Mouse (Mus musculus) embryo, embryonic 11.5 days (tissue): ENCODE results near the gene Sys1.
A peak's percentile ranks its signal among the peaks of the same experiment; 100 is the strongest.

Experiments used
- DNase-seq: peaks from one replicate; pipeline ENCODE4 v3.0.0-alpha.2; 2012; ENCODE audit warnings: low read depth, low spot score

The Sys1 gene

DNA sequence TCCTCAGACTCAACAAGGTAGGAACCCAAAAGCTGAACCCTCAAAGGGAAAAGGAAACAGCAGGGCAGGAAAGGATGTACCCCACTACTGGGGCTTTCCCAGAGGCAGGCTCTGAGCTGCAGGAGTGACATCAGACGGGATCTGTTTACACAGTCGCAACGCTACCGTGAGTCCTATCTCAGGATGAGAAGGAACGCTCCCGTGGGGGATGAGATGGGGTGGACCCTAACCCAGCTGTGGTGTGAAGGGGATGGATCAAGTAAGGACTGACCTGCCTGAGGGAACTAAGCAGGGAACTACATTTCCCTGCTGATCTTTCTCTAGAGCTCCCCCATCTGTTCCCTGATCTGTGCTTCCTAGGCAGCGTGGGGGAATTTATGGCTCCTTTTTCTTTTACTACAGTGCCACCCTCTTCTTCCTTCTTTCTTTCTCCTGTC, at the start of gene Sys1:
Gene Sys1 (plus strand): TSS at position 101 of the 437 bp plus-strand sequence.
- DNase-seq = no peak

DNA sequence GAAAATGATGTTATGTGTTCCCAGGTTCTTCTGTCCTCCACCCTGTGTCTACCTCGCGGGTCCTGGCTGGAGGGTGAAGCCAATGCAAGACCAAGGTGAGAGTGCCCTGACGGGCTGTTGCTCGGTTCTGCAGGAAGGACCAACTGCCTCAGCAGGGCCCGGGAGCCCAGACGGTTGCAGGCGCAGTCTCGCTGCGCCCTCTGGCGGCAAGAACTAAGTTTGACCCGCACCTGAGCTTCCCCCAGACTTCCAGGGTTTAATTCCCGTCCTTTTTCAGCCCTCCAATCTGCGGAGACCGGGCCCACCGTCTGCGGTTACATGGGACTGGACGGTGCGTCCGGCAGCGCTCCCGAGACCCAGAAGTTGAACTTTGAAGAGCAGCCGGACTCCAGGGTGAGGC, 49.1 kb upstream of the Sys1 start:
- peak; percentile 75 for DNase-seq

DNA sequence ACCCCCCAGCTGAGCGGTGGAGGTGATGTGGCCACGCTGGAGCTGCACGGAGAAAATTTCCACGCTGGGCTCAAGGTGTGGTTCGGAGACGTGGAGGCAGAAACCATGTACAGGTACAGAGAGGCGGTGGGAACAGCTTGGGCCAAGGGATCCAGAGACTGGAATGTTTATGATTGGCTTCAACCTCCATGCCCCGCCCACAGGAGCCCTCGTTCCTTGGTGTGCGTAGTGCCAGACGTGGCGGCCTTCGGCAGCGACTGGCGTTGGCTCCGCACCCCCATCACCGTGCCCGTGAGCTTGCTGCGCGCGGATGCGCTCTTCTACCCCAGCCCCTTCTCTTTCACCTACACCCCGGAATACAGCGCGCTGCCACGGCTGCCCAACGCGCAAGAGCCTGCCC, 42.6 kb upstream of the Sys1 start:
- no peak for DNase-seq

DNA sequence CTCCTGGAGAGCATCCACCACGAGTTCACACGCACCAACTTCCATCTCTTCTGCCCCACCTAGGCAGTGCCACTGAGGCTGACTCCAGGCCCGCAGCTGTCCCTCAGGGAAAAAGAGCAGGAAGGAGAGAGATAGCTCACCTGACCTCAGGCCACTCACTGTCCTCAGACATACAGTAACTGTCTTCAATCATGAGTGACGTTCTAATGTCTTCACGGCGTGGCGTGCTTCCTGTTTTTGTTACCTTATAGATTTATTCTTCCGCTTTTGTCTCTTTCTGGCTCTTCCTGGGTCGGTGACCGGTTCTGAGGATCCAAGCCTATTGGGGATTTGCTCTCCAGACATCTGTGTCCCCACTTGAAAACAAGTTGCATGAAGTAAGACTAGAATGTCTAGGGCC, 42.2 kb upstream of the Sys1 start:
- DNase-seq = no peak

DNA sequence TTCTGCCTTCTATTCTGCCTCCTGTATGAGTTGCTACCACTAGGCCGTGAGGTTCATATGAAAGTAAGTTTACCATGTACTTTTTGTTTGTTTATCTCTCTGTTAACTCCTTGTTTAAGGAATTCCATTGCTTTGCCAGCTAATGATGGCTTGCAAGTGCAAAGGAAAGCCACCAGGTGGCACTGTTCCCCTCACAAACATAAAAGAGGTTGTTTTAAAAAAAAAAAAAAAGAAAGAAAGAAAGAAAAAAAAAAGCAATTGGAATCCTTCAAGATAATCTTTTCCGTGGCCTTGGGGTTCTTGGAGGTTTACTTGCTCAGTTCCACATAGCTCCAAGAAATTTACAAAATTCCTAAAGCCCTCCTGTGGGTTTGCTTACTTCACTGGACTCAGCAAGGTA, 39.6 kb upstream of the Sys1 start:
- DNase-seq = no peak

DNA sequence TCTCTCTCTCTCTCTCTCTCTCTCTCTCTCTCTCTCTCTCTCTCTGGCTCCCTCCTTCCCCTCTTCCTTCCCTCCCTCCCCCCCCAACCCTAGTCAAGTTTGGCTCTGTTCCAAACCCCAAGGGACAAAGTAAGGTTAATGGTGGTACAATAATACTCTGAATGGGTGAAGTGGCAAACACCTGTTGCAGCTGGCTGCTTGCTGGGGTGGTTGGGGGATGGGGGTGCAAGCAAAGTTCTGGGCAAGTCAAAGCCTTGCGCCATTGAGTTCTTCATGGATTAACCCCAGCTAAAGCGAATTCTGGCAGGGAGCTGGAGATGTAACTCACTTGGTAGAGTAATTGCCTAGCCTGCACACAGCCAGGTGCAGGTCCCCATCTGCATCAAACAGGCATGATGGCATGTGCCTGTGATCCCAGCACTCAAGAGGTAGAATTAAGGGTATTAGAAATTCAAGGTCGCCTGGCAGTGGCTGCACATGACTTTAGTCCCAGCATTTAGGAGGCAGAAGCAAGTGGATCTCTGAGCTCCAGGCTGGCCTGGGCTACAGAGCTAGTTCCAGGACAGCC, 38.4 kb upstream of the Sys1 start:
- DNase-seq = no peak

DNA sequence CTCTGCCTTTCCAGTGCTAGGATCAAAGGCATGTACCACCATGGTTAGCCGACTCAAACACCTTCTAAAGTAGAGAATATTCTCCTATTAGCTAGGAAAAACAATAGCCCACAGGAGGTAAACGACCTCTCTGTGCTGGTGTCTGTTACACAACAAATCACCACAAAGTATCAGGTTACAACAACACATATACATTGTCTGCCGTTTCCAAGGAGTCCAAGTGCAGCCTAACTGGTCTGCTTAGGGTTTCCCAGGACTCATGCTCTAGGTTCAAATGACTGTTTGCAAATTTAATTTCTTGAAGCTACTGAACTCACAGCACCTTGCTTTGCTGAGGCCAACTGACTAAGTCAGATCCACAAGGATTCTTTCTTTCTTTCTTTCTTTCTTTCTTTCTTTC, 37.3 kb upstream of the Sys1 start:
- no peak for DNase-seq

DNA sequence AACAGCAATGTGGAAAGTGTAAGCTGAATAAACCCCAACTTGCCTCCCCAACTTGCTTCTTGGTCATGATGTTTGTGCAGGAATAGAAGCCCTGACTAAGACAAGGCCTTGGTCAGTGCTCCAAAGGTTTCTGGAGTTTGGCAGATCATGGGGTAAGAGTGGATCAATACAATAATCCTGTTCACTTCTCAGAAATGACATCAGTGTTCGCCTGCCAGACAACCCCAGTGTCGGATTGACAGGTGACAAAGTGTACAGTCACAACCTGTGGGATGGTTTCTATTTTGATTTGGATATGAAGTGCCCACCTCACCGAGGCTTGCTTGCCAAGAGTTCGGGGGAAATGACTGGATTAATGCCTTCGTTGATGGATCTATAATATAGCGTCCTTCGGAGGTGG, 35.5 kb upstream of the Sys1 start:
- no peak for DNase-seq

DNA sequence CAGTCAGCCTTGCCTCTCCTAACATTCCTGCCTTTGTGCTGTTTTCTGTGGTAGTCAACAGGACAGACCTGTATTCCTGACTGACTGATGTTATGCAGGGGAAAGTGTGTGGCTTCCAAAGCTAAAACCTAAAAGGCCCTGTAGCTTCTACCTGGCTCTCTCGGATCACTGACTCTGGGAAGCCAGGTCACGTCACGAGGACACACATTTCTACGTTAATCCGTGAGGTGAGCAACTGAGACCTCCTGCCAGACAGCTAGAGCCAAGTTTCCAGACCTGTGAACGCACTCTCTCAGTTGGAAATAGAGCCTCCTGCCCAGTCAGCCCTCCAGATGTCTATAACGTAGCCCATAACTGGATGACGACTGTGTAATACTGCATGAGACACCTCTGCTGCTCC, 34.8 kb upstream of the Sys1 start:
- no peak for DNase-seq

DNA sequence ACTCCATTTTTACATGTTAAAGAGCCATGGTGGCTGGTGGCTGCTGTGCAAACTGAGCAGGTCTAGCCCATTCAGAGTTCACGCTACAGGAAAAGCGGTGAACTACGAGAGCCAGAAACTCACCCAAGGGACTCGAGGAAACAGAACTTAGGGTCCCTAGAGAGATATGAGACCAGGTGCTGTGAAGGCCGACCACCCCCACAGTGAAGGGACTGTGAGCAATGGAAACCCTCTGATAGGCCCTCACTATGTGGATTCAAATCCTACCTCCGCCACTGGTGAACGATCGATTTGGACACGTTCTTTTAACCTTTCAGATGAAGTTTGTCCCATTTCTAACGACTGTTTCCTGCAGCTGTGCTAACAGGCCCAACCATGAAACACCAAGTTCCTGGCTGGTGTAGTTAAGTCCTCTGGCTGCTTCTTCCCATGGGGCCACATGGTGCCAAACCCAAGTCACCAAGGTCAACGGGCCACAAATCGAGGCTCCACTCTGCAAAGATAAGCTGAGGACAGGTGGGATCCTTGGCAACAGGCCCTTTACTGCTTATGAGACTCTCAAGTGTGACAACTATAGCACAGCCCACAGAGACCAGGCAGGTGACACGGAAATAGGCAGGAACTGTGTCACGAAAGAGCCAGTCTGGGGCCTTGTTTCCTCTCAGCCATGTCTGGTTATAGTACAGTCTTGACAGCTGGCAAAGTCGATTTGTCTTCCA, 33.9 kb upstream of the Sys1 start:
- DNase-seq = no peak

DNA sequence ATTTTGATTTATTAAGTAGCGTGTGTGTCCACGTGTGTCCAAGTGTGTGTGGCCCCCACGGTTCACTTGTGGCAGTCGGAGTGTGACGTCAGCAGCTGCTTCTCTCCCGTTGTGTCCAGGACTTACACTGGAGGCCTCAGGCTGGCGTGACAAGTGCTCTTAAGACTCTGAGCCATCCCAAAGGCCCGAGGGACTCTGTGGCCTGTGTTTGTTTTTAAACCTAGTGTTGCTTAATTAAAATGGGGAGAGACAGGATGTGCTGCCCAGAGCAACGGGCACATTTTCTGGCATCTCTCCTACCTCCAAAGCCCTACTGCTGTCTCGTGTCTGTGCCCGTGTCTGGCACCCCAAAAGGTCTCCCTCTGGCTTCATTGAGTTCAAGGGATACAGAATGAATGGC, 33.3 kb upstream of the Sys1 start:
- DNase-seq = no peak

DNA sequence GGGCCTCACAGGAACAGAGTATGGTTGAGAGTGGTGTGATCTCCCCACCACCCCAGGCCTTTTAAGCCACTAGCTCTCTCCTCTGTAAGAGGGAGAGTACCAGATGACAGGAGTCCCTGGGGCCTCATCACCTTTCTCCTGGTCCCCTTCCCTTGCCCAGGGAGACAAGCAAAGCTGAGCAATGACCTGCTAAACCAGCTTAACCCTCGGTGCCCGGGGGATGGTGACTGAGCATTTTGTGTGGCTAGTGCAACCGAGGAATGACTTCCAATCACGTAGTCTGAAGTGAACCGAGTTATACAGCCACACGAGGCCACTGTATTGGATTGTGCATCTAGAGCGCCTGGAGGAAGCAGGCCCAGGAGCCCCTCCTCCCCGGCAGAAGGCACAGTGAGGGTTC, 32.4 kb upstream of the Sys1 start:
- no peak for DNase-seq

DNA sequence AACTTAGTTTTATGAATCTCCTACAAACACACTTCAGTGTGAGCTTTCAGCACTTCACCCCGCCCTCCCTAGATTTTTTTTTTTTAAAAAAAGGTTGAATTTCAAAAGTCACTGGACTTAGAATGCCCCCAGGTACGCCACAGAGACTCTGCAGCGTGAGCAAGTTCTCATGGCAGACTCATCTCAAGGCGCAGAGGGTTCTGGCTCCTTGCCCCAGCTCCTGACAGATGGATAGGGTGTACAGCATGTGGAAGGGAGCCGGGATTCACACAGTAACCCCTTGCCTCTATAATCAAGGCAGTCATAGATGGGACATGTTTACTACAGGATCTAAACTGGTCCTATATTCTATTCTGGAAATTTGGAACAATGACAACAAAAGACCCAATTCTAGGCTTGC, 31.4 kb upstream of the Sys1 start:
- no peak for DNase-seq

DNA sequence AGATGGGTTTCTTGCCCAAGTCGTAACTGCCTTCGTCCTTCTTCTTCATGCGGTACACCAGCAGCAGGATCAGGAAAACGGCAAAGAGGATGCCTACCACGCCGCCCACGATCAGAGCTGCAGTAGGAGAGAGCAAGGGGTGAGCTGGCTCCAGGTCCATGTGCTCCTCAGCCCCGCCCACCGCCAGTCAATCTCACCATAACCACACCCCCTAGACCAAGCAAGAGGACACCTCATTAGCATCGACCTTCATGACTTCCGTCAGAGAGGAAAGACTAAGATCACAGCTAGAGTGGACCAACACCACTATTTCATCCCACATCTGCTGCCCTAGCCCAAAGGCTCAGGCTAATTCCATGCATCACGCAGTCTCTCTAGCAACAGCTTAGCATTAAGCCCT, 30.6 kb upstream of the Sys1 start:
- DNase-seq = no peak

DNA sequence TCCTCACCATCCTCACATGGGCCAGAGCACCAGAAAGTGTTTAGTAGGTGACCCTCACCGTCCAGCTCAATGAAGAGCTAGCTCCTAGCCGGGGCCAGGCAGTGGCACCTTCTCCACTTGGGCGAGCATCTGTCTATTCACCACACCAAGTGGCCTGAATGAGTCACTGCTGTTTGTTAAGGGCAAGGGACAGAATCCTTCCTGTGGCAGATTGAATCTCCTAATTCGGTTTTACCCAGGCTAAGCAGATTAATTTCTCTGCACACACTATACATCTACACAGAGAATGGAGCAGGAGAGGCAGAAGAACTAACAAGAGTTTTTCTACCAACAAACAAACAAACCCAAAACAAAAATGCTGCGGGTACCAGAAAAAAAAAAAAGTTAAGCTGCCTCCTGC, 29.8 kb upstream of the Sys1 start:
- no peak for DNase-seq

DNA sequence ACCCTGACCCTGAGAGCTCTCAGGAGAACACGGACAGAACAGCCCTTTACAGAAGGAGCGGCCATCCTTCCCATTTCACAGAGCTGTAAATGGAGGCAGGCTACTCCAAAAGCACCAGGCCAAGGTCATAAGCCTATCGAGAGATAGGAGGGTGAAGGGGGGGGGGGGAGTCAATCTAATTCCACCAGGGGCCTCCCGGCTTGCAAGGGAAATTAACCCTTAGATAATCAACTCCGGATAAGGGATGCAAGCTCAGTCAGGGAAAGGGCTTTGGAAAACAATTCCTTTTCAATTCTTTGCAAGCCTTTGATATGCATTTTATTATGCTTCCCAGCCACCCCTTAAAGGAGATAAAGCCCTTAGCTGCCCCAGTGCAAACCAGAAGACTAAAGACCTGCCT, 28.3 kb upstream of the Sys1 start:
- no peak for DNase-seq

DNA sequence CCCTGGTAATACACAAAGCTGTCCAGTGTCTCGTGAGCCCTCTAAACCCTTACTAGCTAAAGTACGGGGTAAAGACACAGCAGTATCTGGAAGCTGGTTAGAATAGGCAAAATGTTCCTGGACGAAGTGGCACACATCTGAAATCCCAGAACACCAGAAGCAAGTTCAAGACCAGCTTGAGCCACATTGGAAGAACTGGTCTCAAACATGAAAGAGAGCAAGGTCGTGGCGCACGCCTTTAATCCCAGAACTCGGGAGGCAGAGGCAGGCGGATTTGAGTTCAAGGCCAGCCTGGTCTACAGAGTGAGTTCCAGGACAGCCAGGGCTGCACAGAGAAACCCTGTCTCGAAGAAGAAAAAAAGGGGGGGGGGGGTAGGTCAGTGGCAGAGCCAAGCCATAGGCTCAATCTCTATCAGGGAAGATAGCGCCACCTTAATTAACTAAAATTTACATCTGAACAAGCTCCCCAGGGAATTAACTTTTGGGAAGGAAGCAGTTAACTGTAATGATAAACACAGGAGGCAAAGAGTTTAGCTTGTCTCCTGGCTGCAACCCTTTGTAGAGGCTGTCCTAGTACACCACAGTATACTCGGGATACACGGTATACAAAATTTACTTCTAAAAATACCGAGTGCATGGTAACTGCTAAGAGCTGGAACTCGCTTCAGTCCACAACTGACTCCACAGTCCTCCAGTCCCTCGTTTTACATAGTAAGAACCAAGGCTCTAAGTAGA, 26.7 kb upstream of the Sys1 start:
- no peak for DNase-seq

DNA sequence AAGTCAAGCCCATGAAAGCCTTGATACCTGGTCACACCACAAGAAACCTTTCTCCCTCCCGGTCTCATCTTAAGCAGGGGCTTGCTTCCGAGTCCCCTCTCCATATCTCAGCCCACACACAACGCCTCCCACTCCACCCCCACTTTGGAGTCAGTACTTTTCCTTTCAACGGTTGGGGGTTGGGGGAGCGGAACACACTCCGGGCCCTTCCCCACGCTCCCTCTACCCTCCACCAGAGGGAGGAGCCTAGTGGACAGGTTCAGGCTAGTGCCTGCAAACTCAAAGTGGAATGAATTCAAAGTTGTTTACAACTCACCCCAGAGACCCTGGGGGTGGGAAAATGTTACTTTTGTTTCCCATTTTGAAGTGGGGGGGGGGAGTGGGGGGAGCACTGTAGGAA, 26.1 kb upstream of the Sys1 start:
- DNase-seq = no peak

DNA sequence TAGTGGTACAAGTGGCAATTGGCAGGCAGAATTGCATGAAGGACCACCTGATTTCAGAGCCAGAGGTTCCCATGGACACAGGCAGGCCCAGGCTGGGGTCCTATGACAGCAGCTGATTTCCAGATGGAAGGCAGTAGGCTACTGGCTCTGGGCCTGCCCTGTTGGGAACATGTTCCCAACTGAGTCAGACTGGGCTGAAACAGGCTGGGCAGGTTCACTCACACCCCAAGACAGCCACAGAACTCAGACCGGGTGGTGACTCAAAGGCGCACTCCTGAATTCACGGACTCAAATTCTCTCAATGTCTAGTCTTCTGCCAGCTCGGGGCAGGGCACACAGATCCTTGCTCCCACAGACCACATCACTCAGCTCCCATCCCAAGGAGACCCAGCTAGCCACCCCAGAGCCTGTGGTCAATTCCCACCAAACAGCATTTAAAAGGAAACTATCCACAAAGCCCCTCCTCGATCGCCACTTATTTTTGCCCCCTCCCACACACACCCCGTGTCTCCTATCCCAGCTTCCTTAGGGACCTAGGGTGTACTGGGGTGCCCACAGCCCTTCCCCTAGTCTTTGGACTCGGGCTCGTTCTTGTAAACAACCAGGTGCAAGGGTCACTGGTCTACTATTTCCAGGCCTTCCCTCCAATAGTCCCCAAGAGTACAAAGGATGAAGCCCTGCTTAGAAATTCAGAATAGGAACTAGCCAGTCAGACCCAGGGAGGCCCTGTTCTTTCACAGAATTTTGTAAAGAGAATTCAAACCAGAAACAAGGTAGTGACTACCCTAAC, 24.9 kb upstream of the Sys1 start:
- no peak for DNase-seq

DNA sequence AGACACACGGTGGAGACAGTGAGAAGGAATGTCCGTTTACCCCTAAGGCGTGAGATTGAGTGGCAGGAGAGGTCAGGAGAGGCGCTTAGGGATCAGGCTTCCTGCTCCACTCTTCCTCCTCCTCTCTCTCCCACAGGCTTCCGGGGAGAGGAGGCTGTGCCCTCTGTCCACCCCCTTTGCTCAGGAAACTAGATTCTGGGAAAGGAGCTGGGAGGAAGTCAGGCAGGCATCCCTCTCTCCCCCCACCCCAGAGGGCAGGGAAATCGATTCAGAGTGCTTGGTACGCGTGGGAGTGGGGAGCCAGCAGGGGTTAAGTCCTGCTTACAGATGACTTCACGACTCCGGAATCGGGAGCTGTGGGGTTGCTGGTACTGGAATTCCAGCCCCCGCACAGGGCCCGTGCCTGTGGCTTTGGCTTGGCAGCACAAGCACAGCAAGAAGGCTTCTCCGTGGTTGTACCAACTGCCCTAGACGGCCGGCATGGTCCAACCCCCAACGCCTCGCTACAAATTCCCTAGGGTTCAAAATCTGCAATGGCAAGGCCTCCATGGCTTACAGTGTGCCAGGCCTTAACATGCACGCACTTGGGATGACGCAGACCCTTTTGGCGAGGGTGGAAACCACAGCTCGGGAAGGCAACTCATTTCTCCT, 24.1 kb upstream of the Sys1 start:
- no peak for DNase-seq

DNA sequence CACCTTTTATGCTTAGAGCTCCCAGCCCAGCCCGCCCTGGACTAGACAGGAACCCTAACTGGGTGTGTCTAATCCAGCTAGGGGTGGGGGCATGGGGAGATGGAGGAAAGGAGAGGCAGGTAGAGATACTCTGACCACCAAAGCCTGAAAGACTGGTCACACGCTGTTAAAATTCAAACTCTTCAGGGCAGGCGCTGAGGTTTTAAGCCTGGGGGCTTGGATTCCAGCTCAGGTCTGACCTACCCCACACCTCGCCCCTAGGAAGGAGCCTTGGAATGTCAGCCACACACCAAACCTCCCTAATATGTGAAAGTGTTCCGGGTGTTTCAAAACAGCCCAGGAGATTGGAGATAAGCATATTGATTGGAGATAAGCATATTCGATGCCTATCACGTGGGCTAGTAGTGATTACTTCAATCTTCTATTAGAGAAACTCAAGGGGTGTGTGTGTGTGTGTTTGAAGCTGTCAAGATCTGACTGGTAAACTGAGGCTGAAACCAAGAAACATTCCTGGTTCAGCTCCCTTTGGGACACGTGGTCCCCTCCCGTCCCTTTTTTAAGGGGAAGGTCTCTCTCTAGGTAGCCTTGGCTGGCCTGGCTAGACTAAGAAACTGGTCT, 23.4 kb upstream of the Sys1 start:
- no peak for DNase-seq
